Mouse (Mus musculus): ENCODE measurements around the gene Samsn1.

The Samsn1 gene

GRCm38 (mm10) chr16:76022181-76022580 is at the start of gene Samsn1:
Gene Samsn1 (minus strand): TSS chr16:76022281.
- DNase-seq = no peak

- no peak for DNase-seq
Measured at GRCm38 (mm10) chr16:76066082-76066635, 44.1 kb upstream of the Samsn1 start.

- DNase-seq = no peak
Measured at GRCm38 (mm10) chr16:76054976-76055375, 32.9 kb upstream of the Samsn1 start.

- DNase-seq = no peak
Measured at GRCm38 (mm10) chr16:76054079-76054478, 32.0 kb upstream of the Samsn1 start.

GRCm38 (mm10) chr16:76053537-76053936 is 31.5 kb upstream of the Samsn1 start:
- no peak for DNase-seq

- DNase-seq = no peak
Measured at GRCm38 (mm10) chr16:76047066-76047465, 25.0 kb upstream of the Samsn1 start.

GRCm38 (mm10) chr16:76040319-76040945 is 18.4 kb upstream of the Samsn1 start:
- DNase-seq = no peak

GRCm38 (mm10) chr16:76019164-76019563 is 2.9 kb downstream of the Samsn1 start:
- no peak for DNase-seq

GRCm38 (mm10) chr16:76003812-76004389 is 18.2 kb downstream of the Samsn1 start:
- no peak for DNase-seq

GRCm38 (mm10) chr16:76002870-76003572 is 19.1 kb downstream of the Samsn1 start:
- DNase-seq = no peak

GRCm38 (mm10) chr16:76002287-76002686 is 19.8 kb downstream of the Samsn1 start:
- no peak for DNase-seq

GRCm38 (mm10) chr16:76001788-76002187 is 20.3 kb downstream of the Samsn1 start:
- DNase-seq = no peak

GRCm38 (mm10) chr16:76000127-76000526 is 22.0 kb downstream of the Samsn1 start:
- DNase-seq = no peak

- DNase-seq = no peak
Measured at GRCm38 (mm10) chr16:75990173-75990572, 31.9 kb downstream of the Samsn1 start.

GRCm38 (mm10) chr16:75983831-75984230 is 38.2 kb downstream of the Samsn1 start:
- no peak for DNase-seq

- DNase-seq = no peak
Measured at GRCm38 (mm10) chr16:75979381-75979780, 42.7 kb downstream of the Samsn1 start.

- no peak for DNase-seq
Measured at GRCm38 (mm10) chr16:75977798-75978197, 44.3 kb downstream of the Samsn1 start.

- DNase-seq = no peak
Measured at GRCm38 (mm10) chr16:75975682-75976332, 46.3 kb downstream of the Samsn1 start.

GRCm38 (mm10) chr16:75970266-75970998 is 51.6 kb downstream of the Samsn1 start:
- DNase-seq = no peak

- DNase-seq = no peak
Measured at GRCm38 (mm10) chr16:75962021-75962420, 60.1 kb downstream of the Samsn1 start.

GRCm38 (mm10) chr16:75961487-75961886 is 60.6 kb downstream of the Samsn1 start:
- no peak for DNase-seq

- DNase-seq = no peak
Measured at GRCm38 (mm10) chr16:75961036-75961435, 61.0 kb downstream of the Samsn1 start.

GRCm38 (mm10) chr16:75933357-75933756 is 88.7 kb downstream of the Samsn1 start:
- no peak for DNase-seq

All from kidney, adult 18-20 months (tissue).